Mouse (Mus musculus) heart, embryonic 14.5 days (tissue): ENCODE measurements around the gene Chtop. TPM values are rescaled to one million over a fixed set of nuclear protein-coding genes. Genes with fewer than 3 reads are reported as not detected.

Experiments
- ATAC-seq: fragments of 200-750 bp; cut with Nextera tagmentation; 2 replicates; pipeline ENCODE4 v1.8.0; 2017; ENCODE audit warnings: low read depth, moderate TSS enrichment; ENCODE audit not compliant: insufficient number of reproducible peaks, insufficient read depth, low FRiP score
- H3K27ac ChIP-seq, 2 experiments: fragments of 200-500 bp in 1 of 2; fragments of 300-500 bp in 1 of 2; sonication (generic) in 1 of 2; replicated peaks in 1 of 2; 2 replicates each; pipeline ENCODE4 v1.5.1; 2012 to 2014; ENCODE audit warnings: low read depth in 2 of 2, low read length in 2 of 2, control low read depth in 1 of 2, mild to moderate bottlenecking in 1 of 2, mixed read lengths in 1 of 2; ENCODE audit not compliant: control insufficient read depth in 1 of 2, insufficient read depth in 1 of 2
- H3K27me3 ChIP-seq: fragments of 300-500 bp; sonication (generic); 2 replicates; pipeline ENCODE4 v1.6.1; 2014; ENCODE audit warnings: mild to moderate bottlenecking, low read length, control low read depth; ENCODE audit not compliant: control insufficient read depth, insufficient read depth
- H3K36me3 ChIP-seq: fragments of 300-500 bp; sonication (generic); 2 replicates; pipeline ENCODE4 v1.6.1; 2014; ENCODE audit warnings: mild to moderate bottlenecking, control low read depth, low read length, mixed read lengths; ENCODE audit not compliant: control insufficient read depth, insufficient read depth
- H3K4me1 ChIP-seq, 2 experiments: fragments of 200-500 bp in 1 of 2; fragments of 300-500 bp in 1 of 2; sonication (generic) in 1 of 2; 2 replicates each; pipeline ENCODE4 v1.6.1; 2012 to 2014; ENCODE audit warnings: low read length in 2 of 2, control low read depth in 1 of 2, mixed read lengths in 1 of 2; ENCODE audit not compliant: control insufficient read depth in 2 of 2, insufficient read depth in 2 of 2
- H3K4me2 ChIP-seq: fragments of 300-500 bp; sonication (generic); 2 replicates; pipeline ENCODE4 v1.6.1; 2014; ENCODE audit warnings: mild to moderate bottlenecking, low read length
- H3K4me3 ChIP-seq, 2 experiments: fragments of 200-500 bp in 1 of 2; fragments of 300-500 bp in 1 of 2; sonication (generic) in 1 of 2; 2 replicates each; pipeline ENCODE4 v1.5.1; 2012 to 2014; ENCODE audit warnings: low read length in 2 of 2, mild to moderate bottlenecking in 2 of 2, control low read depth in 1 of 2, low read depth in 1 of 2, moderate library complexity in 1 of 2; ENCODE audit not compliant: control insufficient read depth in 1 of 2, insufficient read depth in 1 of 2
- H3K9ac ChIP-seq: fragments of 300-500 bp; sonication (generic); 2 replicates; pipeline ENCODE4 v1.6.1; 2014; ENCODE audit warnings: mild to moderate bottlenecking, low read length
- H3K9me3 ChIP-seq: fragments of 300-500 bp; sonication (generic); 2 replicates; pipeline ENCODE4 v1.6.1; 2016; ENCODE audit warnings: low read length, control low read depth; ENCODE audit not compliant: control insufficient read depth
- WGBS: fragments of 180-500 bp; shearing (Covaris S2); extraction: QIAGEN DNeasy Blood & Tissue Kit; methylation state at CpG from one replicate; pipeline ENCODE4 v1.1.7; 2014; 5-methylcytosine and 5-hydroxymethylcytosine counted together
- polyA plus RNA-seq: library from polyadenylated mRNA; unstranded; fragments of >200 nt; fragmentation: Nextera tagmentation; extraction: Ambion mirVana; gene quantifications from 2 replicates; pipeline ENCODE4 v1.2.1, GENCODE M21; 2014

Chtop gene
- polyA plus RNA-seq, 1 experiment from 2014 or later: 65.7 TPM

DNA sequence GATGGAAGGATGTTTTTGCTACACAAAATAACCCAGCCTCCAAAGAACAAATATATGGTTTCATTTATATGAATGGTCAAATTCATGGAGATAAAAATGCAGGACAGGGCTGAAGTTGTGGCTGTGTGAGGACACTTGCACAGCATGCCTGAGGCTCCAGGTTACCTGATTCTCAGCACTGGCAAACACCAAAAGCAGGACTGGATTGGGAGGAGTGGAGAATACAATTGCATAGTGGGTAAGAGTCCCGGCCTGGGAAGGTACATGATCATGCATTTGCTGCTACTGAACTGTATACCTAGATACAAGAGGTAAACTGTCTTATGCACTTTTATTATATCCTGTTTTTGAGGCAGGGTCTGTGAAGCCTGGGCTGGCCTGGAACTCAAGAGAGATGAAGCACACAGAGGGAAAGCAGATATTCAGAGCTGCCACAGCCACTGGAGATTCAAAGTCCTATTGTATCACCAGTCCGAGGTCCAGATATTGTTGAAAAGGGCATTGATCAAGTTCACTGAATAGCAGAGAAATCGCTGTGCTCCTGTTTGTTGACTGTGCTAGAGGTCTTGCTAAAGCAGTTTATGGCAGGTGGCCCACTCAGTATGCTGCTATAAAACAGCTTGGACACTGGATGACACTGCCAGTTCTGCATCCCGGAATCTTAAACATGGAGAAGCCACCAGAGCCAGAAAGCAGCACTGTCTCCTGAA, 15.3 kb downstream of the Chtop start:
- Histone ChIP-seq H3K4me2 (no peak overlapping the region), H3K27ac (no peak overlapping the region), H3K27me3 (no peaks in the 10 kb centered on the region), H3K9me3 (no peaks in the 10 kb centered on the region), H3K36me3 (peaks cover 50% of the 10 kb centered on the region), H3K4me3 (no peak overlapping the region), H3K4me1 (peaks cover 2 to 7% of the 10 kb centered on the region in 2 experiments; a peak in 3 of 4 replicates), H3K9ac (no peak overlapping the region)
- no peak for ATAC-seq
- WGBS: 70% methylated on average over 4 of the region's 4 CpGs

DNA sequence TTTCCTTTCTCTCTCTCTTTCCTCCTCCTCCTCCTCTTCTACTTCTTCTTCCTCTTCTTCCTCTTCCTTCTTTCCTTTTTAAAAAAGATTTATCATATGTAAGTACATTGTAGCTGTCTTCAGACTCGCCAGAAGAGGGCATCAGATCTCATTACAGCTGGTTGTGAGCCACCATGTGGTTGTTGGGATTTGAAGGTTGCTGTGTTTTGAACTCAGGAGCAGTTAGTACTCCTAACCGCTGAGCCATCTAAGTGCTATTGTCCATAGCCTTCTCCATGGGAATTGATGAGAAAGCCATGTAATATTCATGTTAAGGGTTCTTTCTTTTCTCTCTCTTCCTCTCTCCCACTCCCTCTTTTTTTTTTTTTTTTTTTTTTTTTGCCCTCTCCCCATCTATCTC, 17.9 kb downstream of the Chtop start:
- Histone ChIP-seq H3K4me3 (no peak overlapping the region), H3K27me3 (no peaks in the 10 kb centered on the region), H3K9ac (no peak overlapping the region), H3K36me3 (peaks cover 49% of the 10 kb centered on the region), H3K4me1 (peaks cover 2 to 7% of the 10 kb centered on the region in 2 experiments; a peak in 3 of 4 replicates), H3K4me2 (no peak overlapping the region), H3K27ac (no peak overlapping the region), H3K9me3 (no peaks in the 10 kb centered on the region)
- 38% methylated on average over 2 of the region's 2 CpGs for WGBS
- ATAC-seq: no peak

DNA sequence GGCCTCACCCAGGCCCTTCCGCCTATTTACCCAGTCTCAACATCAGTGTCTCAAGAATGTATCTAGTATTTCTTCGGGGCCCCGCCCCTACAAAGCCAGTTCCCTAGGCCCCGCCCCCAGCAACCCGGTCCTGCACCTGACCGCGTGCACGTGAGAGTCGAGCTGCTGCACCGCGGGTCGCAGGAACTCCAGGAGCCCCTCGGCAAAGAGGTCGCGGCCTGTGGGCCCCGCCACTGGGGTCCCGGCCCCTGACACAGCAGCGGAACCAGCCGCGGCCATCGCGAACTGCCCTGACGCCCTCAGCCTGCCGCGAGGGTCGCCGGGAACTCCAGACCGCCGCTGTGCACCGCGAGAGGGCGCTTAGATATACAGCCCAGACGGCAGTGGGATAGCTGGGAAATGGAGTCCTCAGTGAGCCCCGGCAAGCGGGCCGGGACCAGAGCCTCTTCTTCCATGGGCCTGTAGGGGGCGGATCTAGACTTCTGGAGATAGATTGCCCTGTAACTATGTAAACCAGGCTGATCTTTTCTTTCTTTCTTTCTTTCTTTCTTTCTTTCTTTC, 18.5 kb downstream of the Chtop start, which contains the start of gene Snapin:
Gene Snapin, minus strand, starts transcription at position 338 of the 561 bp plus-strand sequence.
- under 1% methylated on average over 36 of the region's 37 CpGs for WGBS

DNA sequence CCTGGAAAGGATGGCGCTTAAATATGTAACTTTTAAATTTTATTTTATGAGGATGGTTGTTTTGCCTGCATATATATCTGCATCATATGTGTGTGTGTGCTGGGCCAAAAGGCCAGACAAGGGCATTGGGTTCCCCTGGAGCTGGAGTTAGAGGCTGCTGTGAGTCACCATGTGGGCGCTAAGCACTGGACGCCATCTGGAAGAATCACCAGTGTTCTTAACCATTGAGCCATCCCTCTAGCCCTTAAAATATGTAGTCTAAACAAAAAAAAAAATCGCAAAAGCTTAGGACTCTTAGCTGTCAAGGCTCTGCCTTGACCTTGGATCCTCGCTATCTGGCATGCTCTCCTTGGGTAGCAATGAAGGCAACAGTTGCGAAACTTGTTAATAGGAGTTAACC, 20.7 kb downstream of the Chtop start:
- Histone ChIP-seq H3K9ac (no peak overlapping the region), H3K4me1 (peaks cover 2 to 7% of the 10 kb centered on the region in 2 experiments; a peak in 3 of 4 replicates), H3K36me3 (peaks cover 60% of the 10 kb centered on the region), H3K4me3 (no peak overlapping the region), H3K9me3 (no peaks in the 10 kb centered on the region), H3K27ac (no peak overlapping the region), H3K27me3 (no peaks in the 10 kb centered on the region), H3K4me2 (no peak overlapping the region)
- 90% methylated on average over 6 of the region's 6 CpGs for WGBS
- ATAC-seq: no peak

More for the DNA sequence above, 18.5 kb downstream of the Chtop start, which contains the start of gene Snapin:
- Histone ChIP-seq H3K27me3 (no peaks in the 10 kb centered on the region), H3K4me2 (peak within 1 kb of the TSS; percentile 82), H3K36me3 (peaks cover 49% of the 10 kb centered on the region), H3K4me3 (peak within 1 kb of the TSS; percentile 82 to 97), H3K9me3 (no peaks in the 10 kb centered on the region), H3K27ac (peak within 1 kb of the TSS; percentile 55 to 70; a peak in 3 of 4 replicates), H3K4me1 (peaks cover 2 to 7% of the 10 kb centered on the region in 2 experiments; a peak in 3 of 4 replicates), H3K9ac (peak within 1 kb of the TSS; percentile 90)
- ATAC-seq: peak; percentile 92

DNA sequence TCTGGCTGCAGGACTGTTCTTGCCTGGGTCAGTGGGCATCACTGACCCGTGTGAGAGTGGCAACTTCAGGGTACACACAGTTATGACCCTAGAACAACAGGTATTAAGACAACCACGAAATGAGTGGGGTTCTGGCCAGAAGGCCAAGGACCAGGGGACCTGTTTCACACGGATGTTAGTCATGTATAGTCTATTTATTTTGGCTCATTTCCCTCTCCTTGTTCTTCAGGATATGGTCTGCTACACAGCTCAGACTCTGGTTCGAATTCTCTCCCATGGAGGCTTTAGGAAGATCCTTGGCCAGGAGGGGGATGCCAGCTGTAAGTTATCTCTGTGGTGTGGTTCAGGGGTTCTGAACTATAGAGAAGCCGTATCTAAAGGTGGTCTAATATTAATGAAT, 22.3 kb downstream of the Chtop start:
- H3K36me3 ChIP-seq: peaks cover 76% of the 10 kb centered on the region
- no peak overlapping the region for H3K27ac ChIP-seq
- H3K4me2 ChIP-seq: no peak overlapping the region
- WGBS: 70% methylated on average over 5 of the region's 5 CpGs
- no peak overlapping the region for H3K9ac ChIP-seq
- H3K4me1 ChIP-seq: peaks cover 2 to 7% of the 10 kb centered on the region in 2 experiments; a peak in 3 of 4 replicates
- H3K27me3 ChIP-seq: no peaks in the 10 kb centered on the region
- H3K9me3 ChIP-seq: no peaks in the 10 kb centered on the region
- ATAC-seq: no peak
- H3K4me3 ChIP-seq: no peak overlapping the region

DNA sequence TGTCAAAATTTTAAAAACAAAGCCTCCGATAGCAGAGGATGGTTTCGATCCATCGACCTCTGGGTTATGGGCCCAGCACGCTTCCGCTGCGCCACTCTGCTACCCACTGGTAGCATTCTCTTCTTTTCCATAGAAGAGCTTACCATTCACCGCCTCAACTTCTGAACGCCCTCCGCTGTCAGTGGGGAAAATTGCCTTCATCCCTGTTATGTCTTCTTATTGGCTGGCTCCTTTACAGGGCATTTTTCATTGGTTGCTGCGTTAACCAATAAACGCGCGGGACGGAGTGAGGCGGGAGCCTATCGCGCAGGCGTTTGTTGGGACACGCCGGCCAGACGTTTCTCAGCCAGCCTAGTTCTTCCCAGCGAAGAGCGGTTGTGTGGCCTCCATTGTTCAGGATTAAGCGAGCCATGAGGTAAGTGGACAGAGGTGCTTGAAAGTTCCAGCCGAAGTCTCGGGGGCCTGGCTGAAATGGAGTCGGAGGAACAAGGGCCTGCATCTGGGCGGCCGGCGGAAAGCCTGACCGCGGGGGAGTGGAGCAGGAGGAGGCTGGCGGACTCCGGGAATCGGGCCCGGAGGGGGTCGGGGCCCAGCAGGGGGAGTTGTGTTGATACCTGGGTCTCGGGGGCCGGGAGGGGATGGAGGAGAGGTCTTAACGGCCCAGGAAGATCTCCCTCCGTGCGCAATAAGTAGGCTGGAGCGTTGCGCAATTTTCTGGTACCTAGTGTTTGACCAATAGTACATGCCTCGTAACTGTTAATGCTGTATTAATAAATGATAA, 33.3 kb downstream of the Chtop start, which contains the start of gene Ilf2:
Gene Ilf2, plus strand, starts transcription at position 296 of the 781 bp plus-strand sequence.
- under 1% methylated on average over 45 of the region's 45 CpGs for WGBS

DNA sequence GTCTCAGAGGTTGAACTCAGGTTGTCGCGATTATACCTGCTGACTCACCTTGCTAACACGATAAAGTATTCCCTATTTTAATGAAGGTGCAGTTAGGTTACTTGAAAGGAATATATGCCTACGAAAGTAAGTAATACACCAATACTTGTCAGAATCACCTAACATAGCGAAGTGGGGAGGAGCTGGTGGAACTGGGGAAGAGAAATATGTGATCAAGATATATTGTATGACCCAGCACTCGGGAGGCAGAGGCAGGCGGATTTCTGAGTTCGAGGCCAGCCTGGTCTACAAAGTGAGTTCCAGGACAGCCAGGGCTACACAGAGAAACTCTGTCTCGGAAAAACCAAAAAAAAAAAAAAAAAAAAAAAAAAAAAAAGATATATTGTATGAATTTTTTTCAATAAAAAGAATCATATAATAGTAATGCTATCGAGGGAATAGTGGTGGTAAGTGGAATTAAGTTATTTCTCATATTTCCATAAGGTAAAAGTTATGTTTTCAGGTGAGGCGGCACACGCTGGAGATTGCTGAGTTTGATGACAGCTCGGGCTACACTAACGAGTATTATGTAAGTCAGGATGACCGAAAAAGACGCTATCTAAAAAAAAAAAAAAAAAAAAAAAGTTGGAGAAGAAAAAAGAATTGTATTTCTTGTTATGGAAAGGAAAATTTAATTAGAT, 34.0 kb downstream of the Chtop start:
- no peak overlapping the region; the same call in 1 of the 2 replicates for H3K9ac ChIP-seq
- peak overlapping the region; percentile 48 for H3K4me2 ChIP-seq
- ATAC-seq: no peak
- peaks cover 22% of the 10 kb centered on the region for H3K36me3 ChIP-seq
- peaks cover 0 to 8% of the 10 kb centered on the region in 2 experiments; a peak in 2 of 4 replicates for H3K4me1 ChIP-seq
- H3K27ac ChIP-seq: no peak overlapping the region
- H3K27me3 ChIP-seq: no peaks in the 10 kb centered on the region
- peak overlapping the region; percentile 19 to 35; a peak in 3 of 4 replicates for H3K4me3 ChIP-seq
- no peaks in the 10 kb centered on the region for H3K9me3 ChIP-seq
- WGBS: 37% methylated on average over 15 of the region's 16 CpGs

More for the DNA sequence above, 33.3 kb downstream of the Chtop start, which contains the start of gene Ilf2:
- Histone ChIP-seq H3K4me3 (peak within 1 kb of the TSS; percentile 79 to 92), H3K36me3 (peaks cover 30% of the 10 kb centered on the region), H3K4me2 (peak within 1 kb of the TSS; percentile 70), H3K9ac (peak within 1 kb of the TSS; percentile 88), H3K27ac (peak within 1 kb of the TSS; percentile 92 to 97), H3K9me3 (no peaks in the 10 kb centered on the region), H3K4me1 (peaks cover 0 to 8% of the 10 kb centered on the region in 2 experiments; a peak in 2 of 4 replicates), H3K27me3 (no peaks in the 10 kb centered on the region)
- peak; percentile 99 for ATAC-seq
